Mouse (Mus musculus) CD8-positive naive resting alpha-beta T cell, adult 2 months (primary cell): ENCODE measurements around the gene Epb41.

Experiments used
- DNase-seq, 2 experiments: peaks; one replicate each; pipeline ENCODE4 v3.0.0; 2022; ENCODE audit warnings: low read depth in 2 of 2, low spot score in 2 of 2

Epb41 gene

DNA sequence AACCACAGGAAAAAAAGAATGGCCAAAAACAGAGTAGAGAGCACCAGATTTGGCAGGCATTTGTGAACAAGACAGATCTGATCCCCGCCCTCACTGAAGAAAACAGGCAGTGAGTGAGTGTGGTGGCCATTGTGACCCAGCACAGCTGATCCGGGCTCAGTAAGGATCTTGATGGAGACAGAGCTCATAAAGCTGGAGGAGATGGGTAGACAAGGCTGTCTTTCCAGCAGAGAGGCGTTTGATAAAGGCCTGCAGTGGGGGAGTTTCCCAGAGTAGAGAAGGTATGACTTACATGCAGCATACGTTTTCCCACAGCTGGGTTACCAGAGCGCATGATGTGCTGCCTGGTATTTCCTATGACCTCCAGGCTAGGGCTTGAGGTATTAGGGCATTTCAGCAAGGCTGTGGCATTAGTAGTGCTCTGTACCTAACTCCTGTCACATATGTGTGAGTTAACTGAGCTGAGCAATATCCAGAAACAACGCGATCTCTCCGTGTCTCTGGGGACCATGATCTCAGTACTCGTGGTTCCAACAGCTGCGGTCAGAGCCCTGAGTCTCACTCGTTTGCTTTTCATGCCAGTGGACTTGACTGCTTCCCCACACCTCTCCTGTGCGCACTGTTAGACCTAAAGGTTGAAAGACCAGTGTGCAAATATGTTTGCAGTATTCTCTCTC lies 176.5 kb downstream of the Epb41 start:
- DNase-seq, result no peak

DNA sequence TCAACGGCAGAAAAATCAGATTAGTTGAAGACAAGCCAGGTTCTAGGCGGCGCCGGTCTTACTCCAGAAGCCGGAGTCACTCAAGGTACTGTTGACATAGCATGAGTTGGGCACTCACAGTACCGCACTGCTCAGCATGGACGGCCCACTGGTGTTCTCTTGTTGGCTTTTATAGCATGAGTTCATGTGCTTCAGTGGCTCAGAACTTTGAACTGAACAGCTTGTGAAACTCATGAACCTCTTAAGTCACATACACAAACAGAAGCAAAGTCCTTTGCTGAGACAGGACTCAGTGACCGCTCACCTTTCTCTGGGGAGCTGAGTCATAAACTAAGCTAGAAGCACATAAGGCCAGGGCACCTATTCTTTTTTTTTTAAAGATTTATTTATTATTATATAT lies 177.3 kb downstream of the Epb41 start:
- DNase-seq, result no peak

DNA sequence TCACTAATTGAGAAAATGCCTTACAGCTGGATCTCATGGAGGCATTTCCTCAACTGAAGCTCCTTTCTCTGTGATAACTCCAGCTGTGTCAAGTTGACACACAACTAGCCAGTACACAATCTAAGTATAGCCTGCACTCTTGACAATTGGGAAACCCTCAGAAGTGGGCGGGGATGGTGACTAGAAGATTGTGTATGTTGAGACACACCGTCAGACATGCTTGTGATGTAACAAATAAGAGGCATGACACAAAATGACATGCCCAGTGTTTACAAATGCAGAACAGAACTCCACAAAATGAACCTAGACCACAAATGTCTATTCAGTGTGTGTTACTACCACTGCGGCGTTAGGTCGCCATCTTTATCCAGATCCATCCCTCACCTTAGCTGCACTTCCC lies 178.0 kb downstream of the Epb41 start:
- no peak for DNase-seq

DNA sequence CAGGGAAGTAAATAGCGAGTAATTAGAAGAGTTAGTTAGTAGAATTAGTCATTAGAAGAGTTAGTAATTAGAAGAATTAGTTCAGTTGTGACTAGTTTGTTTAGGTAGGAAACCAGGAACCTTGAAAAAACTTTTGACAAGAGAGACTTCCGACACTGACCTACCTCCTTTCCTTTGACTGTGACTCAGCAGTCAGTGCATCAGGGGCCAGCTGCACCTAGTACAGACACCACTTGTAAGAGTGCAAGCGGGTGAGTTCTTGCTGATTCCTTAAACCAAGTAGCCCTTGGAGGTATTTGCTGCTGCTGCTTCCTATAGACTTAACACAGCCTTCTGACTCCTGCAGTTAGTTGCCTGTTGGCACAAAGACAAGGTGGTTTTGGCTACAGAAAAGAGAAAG lies 184.4 kb downstream of the Epb41 start:
- no peak for DNase-seq

DNA sequence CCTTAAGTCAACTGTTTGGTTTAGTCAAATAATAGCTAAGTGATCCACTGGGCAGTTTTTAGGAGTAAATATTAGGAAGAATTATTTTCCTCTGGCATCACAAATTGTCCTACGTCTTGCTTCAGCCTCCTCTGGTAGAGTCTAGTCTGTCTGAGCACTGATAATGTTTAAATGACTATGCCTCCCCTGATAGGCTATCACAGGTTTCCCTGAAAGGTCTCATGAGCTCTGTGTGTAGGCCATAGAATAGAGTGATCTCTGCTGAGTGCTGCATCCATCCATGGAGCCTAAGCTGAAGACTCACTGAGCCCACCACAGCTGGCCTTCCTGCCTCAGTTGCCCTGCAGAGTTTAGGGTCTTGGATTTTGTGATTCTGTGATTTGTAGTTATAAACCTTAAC lies 186.6 kb downstream of the Epb41 start:
- no peak for DNase-seq

DNA sequence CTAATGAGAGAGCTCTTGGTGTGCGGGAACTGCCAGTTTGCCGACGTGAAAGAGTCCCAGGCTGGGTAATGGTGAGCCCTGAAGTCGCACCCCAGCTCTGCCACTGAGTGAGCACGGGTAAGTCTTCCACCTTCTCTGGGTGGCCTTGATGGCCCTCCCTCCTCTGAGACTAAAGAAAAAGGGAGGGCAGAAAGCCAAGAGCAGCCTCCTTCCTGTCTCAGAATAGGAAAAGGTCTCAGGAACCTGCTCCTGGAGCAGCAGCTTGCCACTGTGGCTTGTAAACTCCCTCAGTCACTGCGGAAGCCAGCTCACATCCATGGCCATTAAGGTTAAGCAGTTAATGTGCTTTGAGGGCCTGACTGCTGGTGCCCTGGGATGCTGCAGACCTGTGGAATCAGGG lies 189.7 kb downstream of the Epb41 start:
- no peak for DNase-seq

DNA sequence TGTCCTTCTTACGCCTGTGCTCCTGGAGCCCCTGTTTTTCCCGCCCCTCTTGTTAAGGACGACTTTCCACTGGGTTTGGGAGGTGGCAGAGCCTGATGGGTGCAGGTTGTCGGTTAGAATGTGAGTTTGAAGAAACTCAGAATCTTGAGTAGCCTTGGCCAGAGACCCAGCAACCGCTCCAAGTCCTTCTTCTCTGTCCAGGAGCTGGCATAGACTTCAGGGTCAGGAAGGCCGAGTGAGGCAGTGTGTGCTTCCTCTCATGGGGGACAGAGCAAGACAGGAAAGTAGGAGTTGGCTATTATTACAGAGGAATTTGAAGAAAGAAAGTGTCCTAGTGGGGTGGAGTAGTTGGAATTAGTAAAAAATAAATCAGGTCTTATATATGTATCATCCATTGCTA lies 191.6 kb downstream of the Epb41 start:
- DNase-seq, result no peak

DNA sequence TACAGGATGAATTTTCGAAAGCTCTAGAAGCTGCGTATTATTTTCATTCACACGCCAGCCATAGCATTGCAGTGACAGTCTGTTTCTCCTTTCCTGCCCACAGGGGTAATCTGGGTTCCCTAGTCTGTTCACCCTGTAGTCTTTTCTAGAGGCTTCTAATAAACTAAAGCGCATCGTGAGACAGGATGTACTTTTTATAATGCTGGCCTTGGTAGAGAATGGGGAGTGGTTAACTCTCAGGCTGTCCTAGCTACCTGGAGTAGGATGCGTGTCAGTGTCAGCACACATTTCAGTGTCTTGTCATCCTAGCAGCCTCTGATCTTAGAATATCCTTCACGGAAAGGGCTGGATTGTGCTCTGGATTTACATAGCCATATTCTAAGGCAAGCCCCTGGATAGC lies 193.8 kb downstream of the Epb41 start:
- DNase-seq, result no peak

DNA sequence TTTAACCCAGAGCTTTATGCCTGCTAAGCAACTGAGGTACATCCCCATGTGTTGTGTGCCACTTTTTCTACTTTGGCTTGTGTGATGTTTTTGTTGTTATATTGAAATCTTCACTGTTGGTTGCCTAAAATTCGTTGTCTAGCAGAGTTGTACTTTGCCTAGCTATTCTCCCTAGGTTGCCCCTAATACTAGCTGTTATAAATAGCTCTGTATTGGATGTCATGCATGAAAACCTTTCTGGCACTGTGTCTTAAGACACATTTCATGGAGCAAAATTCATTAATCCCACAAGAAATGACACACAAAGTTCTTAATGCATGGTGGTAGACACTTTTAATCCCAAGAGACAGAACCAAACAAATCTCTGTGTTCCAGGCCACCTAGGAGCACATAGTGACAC lies 195.4 kb downstream of the Epb41 start:
- no peak for DNase-seq

DNA sequence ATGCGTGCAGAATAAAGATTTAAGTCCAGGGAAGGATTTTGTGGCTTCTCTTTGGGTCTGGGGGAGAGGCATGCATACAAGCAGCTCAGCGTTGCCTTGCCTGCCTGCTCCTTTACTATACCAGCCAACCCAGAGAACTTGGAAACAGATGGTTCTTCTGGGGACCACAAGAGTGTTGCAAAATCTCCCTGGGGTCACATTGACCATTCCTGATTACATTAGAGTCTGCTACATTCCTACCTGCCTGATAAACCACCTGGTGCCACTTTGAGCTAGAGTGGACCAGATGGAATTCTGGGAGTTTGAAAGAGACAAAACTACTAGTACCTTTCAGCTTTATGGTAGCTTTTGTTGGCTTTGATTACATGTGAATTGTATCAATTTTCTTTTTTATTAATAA lies 198.3 kb downstream of the Epb41 start:
- DNase-seq, result no peak

DNA sequence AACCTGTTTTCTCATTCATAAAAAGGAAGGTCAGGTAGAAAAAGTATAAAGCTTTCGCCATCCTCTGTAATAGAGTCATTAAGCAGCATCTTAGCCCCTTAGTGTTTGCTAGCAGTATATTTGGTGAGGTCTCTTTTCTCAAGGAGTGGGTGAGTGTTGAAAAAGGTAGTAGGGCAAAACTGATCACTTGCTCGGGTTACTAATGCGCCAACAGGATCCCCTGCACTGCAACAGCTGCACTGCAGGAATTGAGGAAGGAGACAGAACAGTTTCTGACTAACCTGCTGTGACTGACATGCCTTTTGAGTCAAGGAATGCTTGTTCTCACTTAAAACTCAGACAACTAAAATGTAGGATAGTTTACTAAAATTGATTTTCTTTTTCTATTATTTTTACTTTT lies 199.9 kb downstream of the Epb41 start:
- no peak for DNase-seq

DNA sequence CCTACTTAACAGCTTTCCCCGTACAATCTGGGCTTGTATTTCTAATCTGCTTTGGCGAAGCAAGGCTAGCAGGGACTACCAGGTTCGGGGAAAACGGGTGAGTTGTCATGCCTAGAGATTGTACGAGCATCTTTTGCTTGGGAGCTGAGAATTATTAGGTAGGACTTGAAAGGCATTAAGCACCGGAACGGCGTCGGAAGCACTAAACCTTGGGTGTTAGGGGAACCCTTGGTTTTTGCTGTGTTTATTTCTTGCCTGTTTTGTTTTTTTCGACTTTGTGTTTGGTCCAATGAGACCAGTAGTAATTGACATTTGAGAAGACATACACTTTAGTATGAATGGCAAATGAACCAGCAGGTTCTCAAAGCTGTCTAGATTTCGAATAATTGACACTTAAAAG lies 200.6 kb downstream of the Epb41 start:
- DNase-seq, result no peak

DNA sequence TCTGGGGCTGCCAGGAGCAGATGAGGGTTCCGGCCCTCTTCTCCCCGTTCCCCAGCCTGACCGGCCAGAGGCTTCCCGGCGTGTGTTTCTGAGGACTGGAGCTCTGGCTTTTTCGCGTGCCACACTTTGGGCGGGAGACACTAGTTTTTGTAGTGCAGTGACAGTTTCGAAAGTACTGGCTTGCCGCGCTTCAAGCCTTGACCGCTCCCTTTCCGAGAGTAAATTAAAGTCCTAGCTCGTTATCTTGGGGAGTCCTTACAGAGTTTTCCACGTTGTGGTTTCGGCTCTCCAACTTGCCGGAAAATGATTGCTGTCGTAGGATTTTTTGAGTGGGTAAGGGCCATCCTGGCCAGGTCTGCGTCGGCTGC lies 201.0 kb downstream of the Epb41 start:
- no peak for DNase-seq
